Mouse (Mus musculus): ENCODE data around the gene Olfr678. TPM values are rescaled to one million over a fixed set of nuclear protein-coding genes. Genes with fewer than 3 reads are reported as not detected.

Olfr678 gene
- not detected in 2 replicates for polyA plus RNA-seq (2012; rRNA removed)

DNA sequence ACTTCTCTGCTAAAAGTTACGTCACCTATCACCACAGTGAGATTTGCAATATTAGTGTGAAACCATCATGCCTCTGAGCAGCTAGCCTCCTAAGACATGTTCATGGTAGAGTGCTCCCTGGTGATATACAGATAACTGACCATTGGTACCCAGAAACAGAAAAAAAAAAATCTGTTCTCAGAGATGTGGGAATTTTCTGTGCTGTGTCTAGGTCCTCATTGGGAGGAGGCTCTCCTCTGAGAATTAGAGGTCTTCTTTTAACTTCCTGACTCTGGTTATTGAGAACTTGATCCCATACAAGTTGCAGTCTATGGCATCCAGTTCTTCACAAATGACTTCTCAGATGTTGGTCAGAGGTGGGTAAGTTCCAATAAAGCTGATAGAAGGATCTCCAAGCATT, at the start of gene Olfr678:
Gene Olfr678 (plus strand): TSS at position 301 of the 400 bp plus-strand sequence.

DNA sequence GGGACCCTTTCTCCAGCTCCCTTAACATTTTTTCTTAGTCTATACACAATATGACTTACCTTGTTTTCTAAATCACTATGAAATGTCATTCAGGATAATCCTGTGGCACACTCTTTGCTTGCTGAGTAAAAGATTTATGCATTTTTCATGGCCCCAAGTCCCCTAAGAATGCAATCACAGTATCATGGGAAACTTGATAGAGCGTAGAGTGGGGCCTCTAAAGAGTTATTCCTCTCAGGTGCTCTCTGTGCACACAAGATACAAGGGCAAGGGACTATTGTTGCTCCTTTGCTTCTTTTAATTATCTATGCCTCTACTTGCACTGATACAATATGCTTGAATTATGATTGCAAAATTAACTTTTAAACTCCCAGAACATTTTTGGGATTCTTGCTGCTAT, 35.9 kb upstream of the Olfr678 start, which contains the start of gene Olfr675:
Gene Olfr675 (minus strand): TSS at position 101 of the 400 bp plus-strand sequence.

DNA sequence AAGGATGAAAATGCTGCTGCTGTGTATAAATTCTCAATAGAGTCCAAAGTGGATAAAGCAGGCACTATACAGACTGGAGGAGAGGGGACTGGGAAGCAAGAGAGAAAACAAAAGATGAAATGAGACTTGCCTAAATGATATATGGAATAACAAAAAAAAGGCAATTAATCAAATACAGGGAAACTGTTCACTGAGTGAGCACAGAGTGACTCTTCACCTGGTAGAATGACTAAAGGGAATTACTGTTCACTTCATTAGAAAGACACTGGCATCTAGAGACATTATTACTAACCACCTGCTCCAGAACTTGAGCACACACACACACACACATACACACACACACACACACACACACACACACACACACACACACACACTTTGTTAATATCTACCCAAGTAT, 31.9 kb upstream of the Olfr678 start, which contains the start of gene Olfr676:
Gene Olfr676 (plus strand): TSS at position 301 of the 400 bp plus-strand sequence.

DNA sequence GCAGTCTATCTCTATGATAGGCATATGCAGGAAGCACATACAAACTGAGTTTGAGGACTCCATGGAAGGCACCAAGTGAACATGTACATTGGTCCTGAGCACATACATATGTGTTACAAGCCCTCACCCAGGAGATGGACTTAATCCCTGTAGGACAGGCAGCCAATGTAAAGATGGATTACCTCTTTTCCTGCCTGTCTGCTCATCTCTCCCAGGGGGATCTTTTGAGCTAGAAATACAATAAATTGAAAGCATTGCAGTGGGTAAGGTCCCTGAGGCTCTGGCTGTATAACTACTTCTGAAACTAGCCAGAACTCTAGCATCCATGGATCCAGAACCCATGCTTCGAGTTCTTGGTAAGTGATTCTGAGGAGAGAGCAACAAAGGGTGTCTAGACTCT, 16.6 kb downstream of the Olfr678 start, which contains the start of gene Olfr679:
Gene Olfr679 (plus strand): TSS at position 301 of the 400 bp plus-strand sequence.

DNA sequence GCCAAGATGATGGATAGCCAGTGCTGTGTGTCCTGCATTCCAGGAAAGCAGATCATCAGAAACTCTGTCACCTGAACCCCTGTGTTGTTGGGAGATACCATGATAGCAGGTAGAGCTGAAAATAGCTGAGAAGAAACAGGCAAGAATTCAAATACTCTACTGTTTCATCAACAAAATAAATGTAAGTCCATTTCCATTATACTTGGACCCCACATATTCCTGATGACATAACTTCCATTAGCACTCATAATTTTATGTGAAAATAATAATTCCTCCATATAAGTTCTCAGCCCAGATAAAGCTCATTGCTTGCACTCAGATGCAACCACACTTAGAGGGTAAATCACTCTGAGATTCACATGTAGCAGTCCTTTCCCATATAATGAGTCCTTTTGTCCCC, 28.4 kb downstream of the Olfr678 start, which contains the start of gene Olfr680-ps1:
Gene Olfr680-ps1 (minus strand): TSS at position 101 of the 400 bp plus-strand sequence.

DNA sequence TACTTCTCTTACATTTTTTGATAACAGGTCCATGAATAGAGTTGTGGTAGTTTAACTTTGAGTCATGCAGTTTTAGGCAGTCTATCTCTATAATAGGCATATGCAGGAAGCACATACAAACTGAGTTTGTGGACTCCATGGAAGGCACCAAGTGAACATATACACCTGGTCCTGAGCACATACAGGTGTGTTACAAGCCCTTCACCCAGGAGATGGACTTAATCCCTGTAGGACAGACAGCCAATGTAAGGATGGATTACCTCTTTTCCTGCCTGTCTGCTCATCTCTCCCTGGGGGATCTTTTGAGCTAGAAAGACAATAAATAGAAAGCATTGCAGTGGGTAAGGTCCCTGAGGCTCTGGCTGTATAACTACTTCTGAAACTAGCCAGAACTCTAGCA, 52.3 kb downstream of the Olfr678 start, which contains the start of gene Olfr681:
Gene Olfr681 (plus strand): TSS at position 301 of the 400 bp plus-strand sequence.

Other genes with a start within 250 kb of the Olfr678 start
- not detected in 2 replicates for gene Usp17lb, start 221.9 kb upstream of the Olfr678 start, polyA plus RNA-seq (2012; rRNA removed)
- gene Usp17la, start 207.5 kb upstream of the Olfr678 start, polyA plus RNA-seq (2012; rRNA removed): not detected in 2 replicates
- not detected in 2 replicates for gene Olfr665, start 186.4 kb upstream of the Olfr678 start, polyA plus RNA-seq (2012; rRNA removed)
- gene Olfr666, start 168.5 kb upstream of the Olfr678 start, polyA plus RNA-seq (2012; rRNA removed): not detected in 2 replicates
- not detected in 2 replicates for gene Olfr667, start 143.0 kb upstream of the Olfr678 start, polyA plus RNA-seq (2012; rRNA removed)
- not detected in 2 replicates for gene Olfr668, start 136.4 kb upstream of the Olfr678 start, polyA plus RNA-seq (2012; rRNA removed)
- gene Olfr669, start 130.2 kb upstream of the Olfr678 start, polyA plus RNA-seq (2012; rRNA removed): not detected in 2 replicates
- not detected in 2 replicates for gene Olfr670, start 101.9 kb upstream of the Olfr678 start, polyA plus RNA-seq (2012; rRNA removed)
- gene Olfr671, start 85.3 kb upstream of the Olfr678 start, polyA plus RNA-seq (2012; rRNA removed): not detected in 2 replicates
- not detected in 2 replicates for gene Olfr672, start 62.4 kb upstream of the Olfr678 start, polyA plus RNA-seq (2012; rRNA removed)
- gene Olfr675, start 36.0 kb upstream of the Olfr678 start, polyA plus RNA-seq (2012; rRNA removed): not detected in 2 replicates
- gene Olfr676, start 31.8 kb upstream of the Olfr678 start, polyA plus RNA-seq (2012; rRNA removed): not detected in 2 replicates
- gene Olfr677, start 13.1 kb upstream of the Olfr678 start, polyA plus RNA-seq (2012; rRNA removed): not detected in 2 replicates
- not detected in 2 replicates for gene Olfr679, start 16.7 kb downstream of the Olfr678 start, polyA plus RNA-seq (2012; rRNA removed)
- not detected in 2 replicates for gene Olfr680-ps1, start 28.3 kb downstream of the Olfr678 start, polyA plus RNA-seq (2012; rRNA removed)
- not detected in 2 replicates for gene Olfr681, start 52.4 kb downstream of the Olfr678 start, polyA plus RNA-seq (2012; rRNA removed)
- not detected in 2 replicates for gene Olfr683, start 82.5 kb downstream of the Olfr678 start, polyA plus RNA-seq (2012; rRNA removed)
- gene Olfr684, start 99.2 kb downstream of the Olfr678 start, polyA plus RNA-seq (2012; rRNA removed): not detected in 2 replicates
- not detected in 2 replicates for gene Olfr685, start 121.5 kb downstream of the Olfr678 start, polyA plus RNA-seq (2012; rRNA removed)
- gene Olfr686, start 143.0 kb downstream of the Olfr678 start, polyA plus RNA-seq (2012; rRNA removed): not detected in 2 replicates
- gene Olfr688, start 223.6 kb downstream of the Olfr678 start, polyA plus RNA-seq (2012; rRNA removed): not detected in 2 replicates
- gene Olfr689, start 246.7 kb downstream of the Olfr678 start, polyA plus RNA-seq (2012; rRNA removed): not detected in 2 replicates